Mouse (Mus musculus) fibroblast of lung, adult 2 months (primary cell): ENCODE measurements at regions not wholly inside any gene's neighbourhood (a gene's known extent, or its start where the extent isn't known, plus 50 kb on each side); places are given as distances from the start of the nearest gene placed in this dataset.

ENCODE experiments used
- DNase-seq: peaks from one replicate; pipeline ENCODE4 v3.0.0-alpha.2; 2011; ENCODE audit warnings: low read depth

GRCm38 (mm10) chr14:105570156-105570555 lies 311.8 kb downstream of the Ndfip2 start:
- no peak for DNase-seq

DNA sequence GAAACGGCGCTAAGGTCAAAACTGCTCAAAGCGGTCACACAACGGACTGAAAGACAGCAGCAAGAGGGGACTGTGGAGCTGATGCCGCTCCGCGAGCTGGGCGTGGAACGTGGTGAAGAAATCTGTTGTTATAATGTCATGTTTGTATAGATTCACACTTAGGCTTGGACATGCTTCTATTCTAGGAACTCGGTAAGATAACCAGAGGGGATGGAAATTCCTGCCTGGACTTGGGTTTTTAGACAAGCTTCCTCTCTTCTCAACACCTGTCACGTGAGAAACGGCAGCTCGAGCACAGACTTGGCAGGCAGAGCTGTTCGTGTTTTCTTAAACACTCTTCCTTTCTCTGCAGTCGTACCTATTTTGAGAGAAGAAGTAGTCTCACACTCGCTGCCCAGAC lies 307.5 kb downstream of the Ndfip2 start:
- DNase-seq = no peak

DNA sequence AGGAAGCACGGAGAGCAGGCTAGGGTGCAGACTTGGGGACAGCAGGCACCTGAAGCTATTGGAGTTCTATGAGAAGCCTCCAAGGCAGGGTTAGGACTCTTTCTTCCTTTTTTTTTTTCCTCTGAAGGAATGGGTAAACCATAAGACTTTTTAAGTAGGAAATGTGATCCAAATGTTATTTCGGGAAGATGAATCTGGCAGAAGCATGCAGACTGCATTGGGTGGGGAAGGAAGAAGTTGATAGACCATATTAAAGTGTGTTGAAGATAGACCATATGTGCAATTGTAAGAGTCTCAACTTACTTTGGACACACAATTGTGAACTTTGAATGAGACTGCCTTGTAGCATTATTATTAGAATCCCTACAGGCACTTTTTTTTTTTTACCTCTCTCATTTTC lies 304.5 kb downstream of the Ndfip2 start:
- DNase-seq = no peak

DNA sequence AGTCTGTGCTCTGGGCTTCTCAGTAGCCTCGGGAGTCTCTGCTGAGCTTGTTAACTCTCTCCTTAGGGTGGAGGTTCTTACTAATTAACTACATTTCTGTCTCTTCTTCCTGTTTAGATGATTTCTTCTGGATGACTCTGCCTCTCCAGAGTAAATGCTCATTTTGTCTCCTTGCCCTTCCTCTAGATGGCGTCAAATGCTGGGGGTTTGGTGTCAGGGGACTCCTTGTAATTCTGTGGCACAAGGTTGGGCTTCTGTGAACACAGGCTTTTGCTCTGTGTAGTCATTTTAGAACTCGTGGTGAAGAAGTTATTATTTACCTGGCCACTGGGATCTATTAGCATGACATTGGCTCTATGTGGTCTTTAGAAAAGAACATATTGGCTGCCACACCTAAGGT lies 298.4 kb downstream of the Ndfip2 start:
- DNase-seq = no peak

GRCm38 (mm10) chr14:105544066-105544465 lies 285.7 kb downstream of the Ndfip2 start:
- DNase-seq = no peak

GRCm38 (mm10) chr14:105542486-105543145 lies 284.2 kb downstream of the Ndfip2 start:
- DNase-seq = no peak

DNA sequence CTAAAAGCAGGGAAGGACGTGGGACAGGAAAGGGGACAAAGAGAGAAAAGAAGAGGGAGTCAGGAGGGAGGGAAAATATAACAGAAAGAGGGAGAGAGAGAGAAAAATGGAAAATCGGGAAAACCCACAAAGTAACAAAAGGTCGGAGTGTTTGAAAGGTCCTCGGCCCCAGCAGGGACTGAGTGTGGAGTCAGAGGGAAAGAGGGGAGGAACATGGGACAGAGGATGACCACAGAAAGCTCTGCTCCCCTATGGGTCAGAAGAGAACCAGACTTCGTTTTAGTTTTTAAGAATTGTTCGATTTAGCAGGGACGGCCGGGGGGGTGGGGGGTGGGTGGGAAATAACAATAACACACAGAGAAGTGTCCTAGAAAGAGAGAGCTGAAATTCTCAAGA lies 283.7 kb downstream of the Ndfip2 start:
- no peak for DNase-seq

DNA sequence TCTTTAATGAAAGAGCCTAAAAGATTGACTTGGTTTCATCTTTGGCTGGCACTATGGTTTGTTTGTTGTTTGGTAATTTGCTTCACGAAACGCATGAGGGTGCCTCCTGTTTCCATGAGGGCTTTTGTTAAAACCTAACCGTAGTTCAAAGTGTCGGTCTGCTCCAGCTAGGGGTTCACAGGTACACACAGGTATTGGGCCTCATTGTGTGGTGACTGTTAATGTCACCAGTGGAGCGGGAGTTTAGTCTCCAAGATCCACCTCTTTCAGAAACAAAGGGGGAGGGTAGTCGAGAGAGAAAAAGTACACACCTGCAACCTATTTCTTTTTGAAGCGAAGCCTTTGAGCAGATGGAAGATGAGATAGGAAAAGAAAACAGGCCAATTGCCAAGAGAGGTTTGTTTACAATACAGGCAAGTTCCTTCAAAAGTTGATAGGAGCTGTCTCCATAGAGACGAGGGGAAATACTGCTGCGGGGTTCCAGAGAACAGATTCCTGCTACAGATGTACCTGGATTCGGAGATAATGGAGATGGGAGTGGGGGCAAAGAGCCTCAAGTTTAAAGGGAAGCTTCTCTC lies 273.9 kb downstream of the Ndfip2 start:
- no peak for DNase-seq

GRCm38 (mm10) chr14:105528107-105528506 lies 269.7 kb downstream of the Ndfip2 start:
- DNase-seq = no peak

DNA sequence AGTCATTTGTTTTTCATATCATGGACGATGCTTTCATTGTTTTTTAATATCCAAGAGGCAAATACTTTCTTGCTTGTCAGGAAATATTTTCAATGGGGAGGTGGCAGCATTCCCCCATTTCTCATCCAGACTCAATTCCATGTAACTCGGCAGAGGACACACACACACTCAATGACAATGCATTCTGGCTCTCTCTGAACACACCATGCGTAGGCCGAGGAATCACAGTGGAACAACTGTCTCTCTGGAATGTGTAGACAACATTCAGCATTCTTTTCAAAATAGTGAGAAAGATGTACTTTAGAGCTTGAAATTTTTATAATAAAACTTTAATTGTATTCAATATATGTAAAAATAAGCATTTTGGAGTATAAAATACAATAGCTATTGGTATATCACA lies 265.5 kb downstream of the Ndfip2 start:
- no peak for DNase-seq

GRCm38 (mm10) chr14:105522279-105522678 lies 263.9 kb downstream of the Ndfip2 start:
- DNase-seq = no peak

GRCm38 (mm10) chr14:105518706-105519105 lies 260.3 kb downstream of the Ndfip2 start:
- DNase-seq = no peak

- DNase-seq = no peak
Measured at GRCm38 (mm10) chr14:105514413-105514812, 256.0 kb downstream of the Ndfip2 start.

DNA sequence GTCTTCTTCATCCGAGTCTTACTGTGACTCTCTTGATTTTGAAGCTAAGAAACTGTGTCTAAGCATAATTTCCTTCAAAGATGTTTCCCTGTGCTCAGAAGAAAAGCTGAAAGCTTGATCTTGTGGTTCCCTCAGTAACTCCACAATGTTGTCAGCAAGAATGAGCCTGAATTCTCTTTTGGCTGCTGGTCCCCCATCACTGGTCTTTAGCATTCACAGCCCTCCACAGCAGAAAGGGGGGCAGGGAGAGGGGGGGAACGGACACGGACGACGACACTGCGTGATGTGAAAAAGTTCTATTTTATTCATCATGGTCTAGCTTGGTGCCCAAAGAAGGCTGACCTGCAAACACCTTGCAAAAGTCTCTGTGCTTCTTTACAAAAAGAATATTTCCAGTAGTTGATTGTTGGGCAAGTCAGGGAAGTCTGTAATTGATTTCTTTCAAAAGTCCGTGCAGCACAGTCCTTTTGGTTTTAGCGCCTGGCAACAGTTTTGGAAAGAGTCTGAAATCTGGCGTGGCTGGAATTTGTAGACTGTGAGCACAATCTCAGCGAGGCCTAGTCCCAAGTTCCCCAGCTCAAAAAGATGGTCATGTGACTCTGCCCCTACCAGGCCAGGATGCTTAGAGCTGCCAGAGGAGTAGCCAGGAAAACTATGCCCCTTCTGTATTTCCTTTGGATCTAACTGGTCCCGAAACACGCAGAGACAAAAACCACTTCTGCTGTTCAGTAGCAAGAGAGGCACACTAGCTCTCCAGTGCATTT lies 254.7 kb downstream of the Ndfip2 start:
- DNase-seq = peak; percentile 37

- no peak for DNase-seq
Measured at GRCm38 (mm10) chr14:105511826-105512225, 253.5 kb downstream of the Ndfip2 start.

- no peak for DNase-seq
Measured at GRCm38 (mm10) chr14:105511135-105511534, 252.8 kb downstream of the Ndfip2 start.

DNA sequence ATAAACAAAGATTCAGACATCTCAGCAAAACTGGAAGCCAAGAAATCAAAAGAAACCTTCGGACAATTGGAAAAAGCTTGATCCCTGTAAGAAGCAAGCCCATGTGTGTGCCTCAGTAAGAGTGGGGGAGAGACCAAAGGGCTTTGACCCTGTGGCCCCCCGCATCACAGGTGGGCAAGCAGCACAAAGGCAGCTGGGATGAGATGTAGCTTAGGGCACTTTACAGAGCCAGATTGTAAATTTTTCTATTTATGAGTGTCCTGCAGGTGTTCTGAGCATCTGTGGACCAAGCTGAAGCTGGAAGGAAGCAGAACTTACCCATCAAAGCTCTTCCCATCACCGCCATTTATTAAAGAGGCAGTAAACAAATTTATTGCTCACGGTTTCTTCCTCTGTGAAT lies 246.9 kb downstream of the Ndfip2 start:
- no peak for DNase-seq

GRCm38 (mm10) chr14:105504376-105504775 lies 246.0 kb downstream of the Ndfip2 start:
- no peak for DNase-seq

DNA sequence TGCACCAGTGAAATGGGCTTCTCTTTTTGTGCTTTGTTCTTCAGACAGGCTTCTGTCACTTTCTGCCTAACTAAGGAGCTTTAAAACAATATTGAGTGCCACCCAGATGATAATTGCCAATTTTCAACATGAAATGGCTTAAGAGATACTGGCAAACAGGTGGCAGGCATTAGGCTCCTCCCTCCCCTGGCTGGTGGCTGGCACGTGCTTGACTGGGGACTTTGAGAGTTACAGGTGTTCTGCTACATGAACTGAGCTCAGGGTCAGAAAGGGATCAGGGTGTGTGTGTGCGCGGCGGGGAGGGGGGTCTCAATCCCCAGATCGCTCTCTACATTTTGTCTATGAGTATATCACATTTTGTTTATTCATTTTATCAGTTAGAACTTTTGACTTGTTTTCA lies 245.4 kb downstream of the Ndfip2 start:
- no peak for DNase-seq

GRCm38 (mm10) chr14:105502633-105502975 lies 244.2 kb downstream of the Ndfip2 start:
- DNase-seq = no peak

- DNase-seq = no peak
Measured at GRCm38 (mm10) chr14:105501792-105502632, 243.6 kb downstream of the Ndfip2 start.

DNA sequence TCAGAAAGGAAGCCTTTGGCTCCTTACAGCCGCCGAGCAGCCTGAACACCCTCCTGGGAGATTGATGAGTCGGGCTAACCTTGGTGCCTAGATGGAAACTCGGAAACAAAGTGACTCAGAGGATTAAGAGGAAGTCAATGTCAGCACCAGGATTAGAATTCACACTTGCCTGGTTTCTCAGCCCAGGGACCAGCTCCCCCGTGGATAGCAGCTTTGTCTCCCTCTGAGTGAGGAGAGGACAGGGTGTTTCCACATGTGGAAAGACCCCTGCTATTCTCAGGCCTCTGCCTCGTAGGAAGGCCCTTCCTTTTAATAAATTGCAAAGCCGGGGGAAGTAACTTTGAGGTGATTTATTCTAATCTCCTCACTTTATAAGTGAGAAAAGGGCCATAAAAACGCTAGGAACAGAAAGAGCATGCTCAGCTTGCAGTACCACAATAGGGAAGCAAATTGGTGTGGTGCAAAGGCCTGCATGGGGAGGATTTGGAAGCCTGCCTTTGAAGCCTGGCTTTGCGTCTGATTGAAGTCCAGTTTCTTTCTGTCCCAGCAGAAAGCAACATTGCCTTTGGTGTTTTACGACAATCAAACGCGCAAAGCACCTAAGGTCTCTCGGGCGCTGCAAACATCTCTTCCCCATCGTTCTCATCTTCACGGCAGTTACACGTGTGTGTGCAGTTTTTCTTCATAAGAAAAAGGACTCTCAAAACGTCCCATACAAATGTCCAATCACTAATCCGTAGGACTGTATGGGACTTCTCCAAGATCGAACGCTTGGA lies 242.8 kb downstream of the Ndfip2 start:
- no peak for DNase-seq
